Mouse (Mus musculus) CH12.LX (cell line): Measurements from ENCODE around the gene Prkg1. TPM values are rescaled to one million over a fixed set of nuclear protein-coding genes. Genes with fewer than 3 reads are reported as not detected.

ENCODE experiments used
- DNase-seq: peaks from one replicate; pipeline ENCODE4 v3.0.0-alpha.2; 2013; ENCODE audit errors: extremely low read depth
- H3K27ac ChIP-seq: 2 replicates; pipeline ENCODE4 v1.5.1; 2012; ENCODE audit warnings: low read depth, mild to moderate bottlenecking, control low read depth, moderate library complexity; ENCODE audit not compliant: insufficient read depth
- H3K27me3 ChIP-seq: replicated peaks from 2 replicates; pipeline ENCODE3; 2012; ENCODE audit warnings: inconsistent platforms
- H3K36me3 ChIP-seq, 2 experiments: replicated peaks in 1 of 2; 2 replicates each; pipeline versions ENCODE3 to v1.6.1; 2012; ENCODE audit warnings: inconsistent platforms in 1 of 2, low read length in 1 of 2, mild to moderate bottlenecking in 1 of 2, mixed read lengths in 1 of 2, moderate library complexity in 1 of 2; ENCODE audit not compliant: control insufficient read depth in 1 of 2, insufficient read depth in 1 of 2
- H3K4me1 ChIP-seq, 2 experiments: 2 replicates each; pipeline ENCODE4 v1.6.1; 2012; ENCODE audit warnings: inconsistent platforms in 1 of 2, moderate library complexity in 1 of 2; ENCODE audit not compliant: insufficient read depth in 2 of 2, control insufficient read depth in 1 of 2
- H3K4me2 ChIP-seq: 2 replicates; pipeline ENCODE4 v1.6.1; 2012; ENCODE audit warnings: low read depth, mild to moderate bottlenecking, control low read depth; ENCODE audit not compliant: poor library complexity, insufficient read depth, severe bottlenecking
- H3K4me3 ChIP-seq, 3 experiments: fragments of 150-350 bp in 1 of 3; sonication (generic) in 1 of 3; replicated peaks in 1 of 3; 2 replicates each; pipeline versions ENCODE3 to v1.5.1; 2011 to 2012; ENCODE audit warnings: low read depth in 2 of 3, low read length in 2 of 3, mild to moderate bottlenecking in 2 of 3, moderate library complexity in 2 of 3, control low read depth in 1 of 3, improper control_type of control experiment in 1 of 3, inconsistent platforms in 1 of 3, mixed read lengths in 1 of 3; ENCODE audit not compliant: poor library complexity in 1 of 3
- H3K79me2 ChIP-seq: replicated peaks from 2 replicates; pipeline ENCODE4 v1.6.1; 2012; ENCODE audit warnings: mild to moderate bottlenecking, moderate library complexity; ENCODE audit not compliant: control insufficient read depth, poor library complexity, insufficient read depth, severe bottlenecking; ENCODE audit errors: extremely low read depth
- H3K9ac ChIP-seq: 2 replicates; pipeline ENCODE4 v1.6.1; 2012; ENCODE audit warnings: low read depth, mild to moderate bottlenecking, control low read depth, moderate library complexity; ENCODE audit not compliant: insufficient read depth
- H3K9me3 ChIP-seq: replicated peaks from 2 replicates; pipeline ENCODE3; 2012; ENCODE audit warnings: low read length, inconsistent platforms, mixed read lengths
- CHD1 ChIP-seq: IDR thresholded peaks from 2 replicates; pipeline ENCODE4 v1.6.1; 2012; ENCODE audit warnings: low read depth, low read length, improper control_type of control experiment, inconsistent platforms
- E2F4 ChIP-seq: IDR thresholded peaks from 2 replicates; pipeline ENCODE4 v1.6.1; 2011; ENCODE audit warnings: low read depth, low read length, improper control_type of control experiment; ENCODE audit not compliant: insufficient replicate concordance
- ELF1 ChIP-seq: IDR thresholded peaks from 2 replicates; pipeline ENCODE4 v1.6.1; 2014; ENCODE audit warnings: low read depth, mild to moderate bottlenecking, inconsistent platforms, low read length, improper control_type of control experiment
- EP300 ChIP-seq: IDR thresholded peaks from 2 replicates; pipeline ENCODE4 v1.6.1; 2011; ENCODE audit warnings: low read length, improper control_type of control experiment
- ETS1 ChIP-seq: conservative IDR thresholded peaks from 2 replicates; pipeline ENCODE4 v1.6.1; 2012; ENCODE audit warnings: low read depth, mild to moderate bottlenecking, inconsistent platforms, low read length, improper control_type of control experiment, moderate library complexity
- IRF4 ChIP-seq: IDR thresholded peaks from 2 replicates; pipeline ENCODE4 v1.6.1; 2014; ENCODE audit warnings: low read depth, mild to moderate bottlenecking, inconsistent platforms, low read length, improper control_type of control experiment
- JUN ChIP-seq: IDR thresholded peaks from 2 replicates; pipeline ENCODE4 v1.6.1; 2011; ENCODE audit warnings: low read depth, mild to moderate bottlenecking, low read length, improper control_type of control experiment, moderate library complexity; ENCODE audit not compliant: insufficient read depth
- JUND ChIP-seq: conservative IDR thresholded peaks from 2 replicates; pipeline ENCODE4 v1.6.1; 2011; ENCODE audit warnings: low read depth, low read length, improper control_type of control experiment
- KAT2A ChIP-seq: IDR thresholded peaks from 2 replicates; pipeline ENCODE4 v1.6.1; 2012; ENCODE audit warnings: low read length, improper control_type of control experiment, inconsistent platforms; ENCODE audit not compliant: insufficient replicate concordance
- MAZ ChIP-seq: IDR thresholded peaks from 2 replicates; pipeline ENCODE4 v1.6.1; 2012; ENCODE audit warnings: low read depth, mild to moderate bottlenecking, inconsistent platforms, low read length, improper control_type of control experiment, moderate library complexity
- MEF2A ChIP-seq: IDR thresholded peaks from 2 replicates; pipeline ENCODE4 v1.6.1; 2014; ENCODE audit warnings: low read depth, mild to moderate bottlenecking, inconsistent platforms, low read length, improper control_type of control experiment, borderline replicate concordance
- MXI1 ChIP-seq: IDR thresholded peaks from 2 replicates; pipeline ENCODE4 v1.6.1; 2011; ENCODE audit warnings: mild to moderate bottlenecking, low read depth, low read length, improper control_type of control experiment
- PAX5 ChIP-seq: IDR thresholded peaks from 2 replicates; pipeline ENCODE4 v1.6.1; 2012; ENCODE audit warnings: low read length, inconsistent platforms, mixed read lengths
- RAD21 ChIP-seq: IDR thresholded peaks from 2 replicates; pipeline ENCODE4 v1.6.1; 2011; ENCODE audit warnings: low read depth, mild to moderate bottlenecking, low read length, improper control_type of control experiment, moderate library complexity
- SIN3A ChIP-seq: IDR thresholded peaks from 2 replicates; pipeline ENCODE4 v1.6.1; 2012; ENCODE audit warnings: low read length, improper control_type of control experiment, inconsistent platforms
- TCF12 ChIP-seq: IDR thresholded peaks from 2 replicates; pipeline ENCODE4 v1.6.1; 2014; ENCODE audit warnings: low read depth, mild to moderate bottlenecking, inconsistent platforms, low read length, improper control_type of control experiment
- USF2 ChIP-seq: conservative IDR thresholded peaks from 2 replicates; pipeline ENCODE4 v1.6.1; 2011; ENCODE audit warnings: low read depth, low read length, improper control_type of control experiment
- ZMIZ1 ChIP-seq: IDR thresholded peaks from 2 replicates; pipeline ENCODE4 v1.6.1; 2012; ENCODE audit warnings: low read depth, mild to moderate bottlenecking, inconsistent platforms, low read length, improper control_type of control experiment
- ZNF384 ChIP-seq: IDR thresholded peaks from 2 replicates; pipeline ENCODE4 v1.6.1; 2012; ENCODE audit warnings: low read depth, low read length, improper control_type of control experiment, inconsistent platforms
- dilution Hi-C: fragments of 300-500 bp; cut with MboI; formaldehyde crosslinking; loops from 2 replicates; pipeline ENCODE4 v1.14.3; 2020; ENCODE audit warnings: low sequenced_read_pairs; ENCODE audit not compliant: extremely low pct_unique_long_range_greater_than_20kb, extremely low pct_ligation_motif_present
- in situ Hi-C: fragments of 300-500 bp; cut with MboI; formaldehyde crosslinking; loops from 3 replicates; pipeline ENCODE4 v1.14.3; 2019; ENCODE audit warnings: low sequenced_read_pairs, low pct_ligation_motif_present, low pct_unique_long_range_greater_than_20kb, mixed read lengths
- polyA plus RNA-seq: library from polyadenylated mRNA; unstranded; fragments of >175 nt; gene quantifications from 2 replicates; pipeline ENCODE4 v1.2.1, GENCODE M21; 2012; ENCODE audit warnings: low read depth; ENCODE audit not compliant: insufficient read length
- total RNA-seq, 2 experiments: library from RNA; depleted of rRNA; stranded (reverse); fragments of 300-350 nt in 1 of 2; fragments of >200 nt in 1 of 2; gene quantifications; 2 replicates each; pipeline ENCODE4 v1.2.3; 2012 to 2014

The Prkg1 gene
- total and polyA plus RNA-seq, 3 experiments = not detected

GRCm38 (mm10) chr19:30851023-30851422 lies 913.8 kb downstream of the Prkg1 start:
- Histone ChIP-seq H3K4me3 (no peak overlapping the region), H3K9ac (no peak overlapping the region), H3K27ac (no peak overlapping the region), H3K4me1 (peaks cover 0 to 6% of the 10 kb centered on the region in 2 experiments; a peak in 2 of 4 replicates), H3K4me2 (no peak overlapping the region), H3K79me2 (no peaks in the 10 kb centered on the region), H3K27me3 (no peaks in the 10 kb centered on the region), H3K9me3 (no peaks in the 10 kb centered on the region), H3K36me3 (no peaks in the 10 kb centered on the region)
- in situ Hi-C loops = no loop called here
- dilution Hi-C loops = no loop called here
- TF ChIP-seq TCF12 (no peak), MXI1 (no peak), MEF2A (no peak), MAZ (no peak), SIN3A (no peak), USF2 (no peak), IRF4 (no peak)
- peak; percentile 62 for DNase-seq

- in situ Hi-C loops = no loop called here
These were observed 919.9 kb downstream of the Prkg1 start for GRCm38 (mm10) chr19:30844916-30845315.

GRCm38 (mm10) chr19:30843637-30844036 lies 921.2 kb downstream of the Prkg1 start:
- in situ Hi-C loops = no loop called here
- Histone ChIP-seq H3K27ac (no peak overlapping the region), H3K27me3 (no peaks in the 10 kb centered on the region), H3K9ac (no peak overlapping the region), H3K4me2 (no peak overlapping the region), H3K4me1 (no peaks in the 10 kb centered on the region), H3K4me3 (no peak overlapping the region), H3K36me3 (no peaks in the 10 kb centered on the region), H3K9me3 (no peaks in the 10 kb centered on the region), H3K79me2 (no peaks in the 10 kb centered on the region)
- no peak for DNase-seq
- TF ChIP-seq KAT2A (no peak), MEF2A (no peak), JUND (no peak), ETS1 (no peak), TCF12 (no peak), MXI1 (no peak), IRF4 (no peak), ZNF384 (no peak), JUN (no peak), EP300 (no peak), ELF1 (no peak), PAX5 (no peak), MAZ (no peak), ZMIZ1 (no peak), CHD1 (no peak), E2F4 (no peak)
- dilution Hi-C loops = no loop called here

More at GRCm38 (mm10) chr19:30844916-30845315, 919.9 kb downstream of the Prkg1 start:
- dilution Hi-C loops = no loop called here
- Histone ChIP-seq H3K36me3 (no peaks in the 10 kb centered on the region), H3K4me2 (no peak overlapping the region), H3K4me1 (no peaks in the 10 kb centered on the region), H3K27me3 (no peaks in the 10 kb centered on the region), H3K9ac (no peak overlapping the region), H3K27ac (no peak overlapping the region), H3K9me3 (no peaks in the 10 kb centered on the region), H3K4me3 (no peak overlapping the region), H3K79me2 (no peaks in the 10 kb centered on the region)
- DNase-seq = no peak
- no peak for TF ChIP-seq USF2
- TF ChIP-seq RAD21 = no peak
- TF ChIP-seq MXI1 = no peak
